Mouse (Mus musculus) stomach, embryonic 14.5 days (tissue): Measurements from ENCODE around the gene Rnf8. TPM values are rescaled to one million over a fixed set of nuclear protein-coding genes. Genes with fewer than 3 reads are reported as not detected.

Experiments
- ATAC-seq: fragments of 200-750 bp; cut with Nextera tagmentation; 2 replicates; pipeline ENCODE4 v1.8.0; 2017; ENCODE audit warnings: low read depth, moderate TSS enrichment; ENCODE audit not compliant: insufficient number of reproducible peaks, insufficient read depth, low FRiP score
- H3K27ac ChIP-seq: fragments of 300-500 bp; sonication (generic); 2 replicates; pipeline ENCODE4 v1.5.1; 2014; ENCODE audit warnings: mild to moderate bottlenecking, low read length, moderate library complexity, mixed read lengths
- H3K27me3 ChIP-seq: fragments of 300-500 bp; sonication (generic); 2 replicates; pipeline ENCODE4 v1.6.1; 2014; ENCODE audit warnings: low read length, control low read depth, mixed read lengths; ENCODE audit not compliant: control insufficient read depth, insufficient read depth
- H3K36me3 ChIP-seq: fragments of 300-500 bp; sonication (generic); 2 replicates; pipeline ENCODE4 v1.6.1; 2014; ENCODE audit warnings: mild to moderate bottlenecking, control low read depth, low read length, moderate library complexity, mixed read lengths; ENCODE audit not compliant: control insufficient read depth, insufficient read depth
- H3K4me1 ChIP-seq: fragments of 300-500 bp; sonication (generic); 2 replicates; pipeline ENCODE4 v1.6.1; 2014; ENCODE audit warnings: low read length, control low read depth, mixed read lengths; ENCODE audit not compliant: control insufficient read depth, insufficient read depth
- H3K4me2 ChIP-seq: fragments of 300-500 bp; sonication (generic); replicated peaks from 2 replicates; pipeline ENCODE4 v1.6.1; 2014; ENCODE audit warnings: low read depth, low read length, control low read depth
- H3K4me3 ChIP-seq: fragments of 300-500 bp; sonication (generic); 2 replicates; pipeline ENCODE4 v1.5.1; 2014; ENCODE audit warnings: low read depth, low read length, control low read depth
- H3K9ac ChIP-seq: fragments of 300-500 bp; sonication (generic); replicated peaks from 2 replicates; pipeline ENCODE4 v1.6.1; 2014; ENCODE audit warnings: low read depth, mild to moderate bottlenecking, control low read depth, low read length, moderate library complexity, mixed read lengths
- H3K9me3 ChIP-seq: fragments of 300-500 bp; sonication (generic); 2 replicates; pipeline ENCODE4 v1.6.1; 2016; ENCODE audit warnings: low read depth, low read length, control low read depth; ENCODE audit not compliant: control insufficient read depth
- WGBS: fragments of 180-500 bp; shearing (Covaris S2); extraction: QIAGEN DNeasy Blood & Tissue Kit; methylation state at CpG from one replicate; pipeline ENCODE4 v1.1.7; 2014; 5-methylcytosine and 5-hydroxymethylcytosine counted together
- polyA plus RNA-seq: library from polyadenylated mRNA; unstranded; fragments of >200 nt; fragmentation: Nextera tagmentation; extraction: Ambion mirVana; gene quantifications from 2 replicates; pipeline ENCODE4 v1.2.1, GENCODE M21; 2014

Gene Rnf8
- polyA plus RNA-seq, 1 experiment from 2014 or later: 80.8 TPM

DNA sequence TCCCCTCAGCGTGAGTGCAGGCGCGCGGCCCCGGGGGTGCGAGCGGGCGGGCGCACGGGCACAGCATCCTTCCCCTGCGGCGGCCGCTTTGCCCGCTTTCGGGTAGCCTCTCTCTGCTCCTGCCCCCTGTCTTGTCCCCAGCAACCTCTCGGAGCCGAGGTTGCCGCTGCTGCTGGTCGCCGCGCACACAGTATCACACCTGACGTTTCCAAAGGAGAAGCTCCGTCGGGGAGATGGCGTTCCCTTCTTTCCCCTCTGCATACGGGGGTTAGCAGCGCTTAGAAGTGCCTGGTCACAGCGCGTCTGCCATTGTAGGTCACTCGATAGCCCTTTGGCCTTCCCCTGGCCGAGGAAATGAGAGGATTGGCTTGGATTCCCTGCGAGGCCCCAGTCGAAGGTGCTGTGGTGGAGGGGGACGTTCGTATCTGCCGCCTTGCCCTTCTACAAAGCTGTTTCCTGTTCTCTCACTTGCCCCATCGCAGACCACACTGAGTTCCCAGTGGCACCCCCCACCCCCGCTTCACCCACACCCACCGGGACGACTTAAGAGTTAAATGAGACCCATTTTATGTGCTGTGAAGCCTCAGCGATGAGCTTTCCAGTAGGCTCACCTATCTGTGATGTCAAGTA lies 46.3 kb downstream of the Rnf8 start:
- Histone ChIP-seq H3K36me3 (peaks cover 11% of the 10 kb centered on the region), H3K4me3 (peak overlapping the region; percentile 78), H3K27ac (peak overlapping the region; percentile 79), H3K27me3 (no peaks in the 10 kb centered on the region), H3K9ac (peak overlapping the region; percentile 87), H3K4me2 (peak overlapping the region; percentile 72), H3K9me3 (no peaks in the 10 kb centered on the region), H3K4me1 (peaks cover 7% of the 10 kb centered on the region; the same call in 1 of the 2 replicates)
- ATAC-seq: peak; percentile 72
- under 1% methylated on average over 41 of the region's 41 CpGs for WGBS

DNA sequence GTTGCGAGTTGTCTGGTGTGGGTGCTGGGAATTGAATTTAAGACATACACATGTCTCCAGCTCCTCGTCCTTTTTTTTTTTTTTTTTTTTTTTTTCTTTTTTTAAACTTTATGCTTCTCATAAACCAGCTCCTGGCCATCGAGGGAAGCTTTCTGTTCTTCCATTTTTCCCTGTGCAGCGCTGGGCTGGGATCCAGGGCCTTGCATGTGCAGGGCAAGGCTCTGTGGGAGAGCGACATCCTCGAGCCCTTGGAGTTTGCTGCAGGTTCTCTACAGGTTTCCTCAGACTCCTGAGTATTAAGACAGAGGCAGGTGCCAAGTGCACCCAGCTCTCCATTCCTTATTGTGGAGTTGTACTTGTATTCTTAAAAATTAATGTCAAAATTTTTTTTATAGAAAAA lies 47.6 kb downstream of the Rnf8 start:
- Histone ChIP-seq H3K9me3 (no peaks in the 10 kb centered on the region), H3K4me1 (peaks cover 7% of the 10 kb centered on the region; the same call in 1 of the 2 replicates), H3K4me2 (no peak overlapping the region), H3K36me3 (peaks cover 18% of the 10 kb centered on the region), H3K4me3 (no peak overlapping the region), H3K9ac (no peak overlapping the region), H3K27ac (no peak overlapping the region), H3K27me3 (no peaks in the 10 kb centered on the region)
- WGBS: 93% methylated on average over 6 of the region's 6 CpGs
- ATAC-seq: no peak

DNA sequence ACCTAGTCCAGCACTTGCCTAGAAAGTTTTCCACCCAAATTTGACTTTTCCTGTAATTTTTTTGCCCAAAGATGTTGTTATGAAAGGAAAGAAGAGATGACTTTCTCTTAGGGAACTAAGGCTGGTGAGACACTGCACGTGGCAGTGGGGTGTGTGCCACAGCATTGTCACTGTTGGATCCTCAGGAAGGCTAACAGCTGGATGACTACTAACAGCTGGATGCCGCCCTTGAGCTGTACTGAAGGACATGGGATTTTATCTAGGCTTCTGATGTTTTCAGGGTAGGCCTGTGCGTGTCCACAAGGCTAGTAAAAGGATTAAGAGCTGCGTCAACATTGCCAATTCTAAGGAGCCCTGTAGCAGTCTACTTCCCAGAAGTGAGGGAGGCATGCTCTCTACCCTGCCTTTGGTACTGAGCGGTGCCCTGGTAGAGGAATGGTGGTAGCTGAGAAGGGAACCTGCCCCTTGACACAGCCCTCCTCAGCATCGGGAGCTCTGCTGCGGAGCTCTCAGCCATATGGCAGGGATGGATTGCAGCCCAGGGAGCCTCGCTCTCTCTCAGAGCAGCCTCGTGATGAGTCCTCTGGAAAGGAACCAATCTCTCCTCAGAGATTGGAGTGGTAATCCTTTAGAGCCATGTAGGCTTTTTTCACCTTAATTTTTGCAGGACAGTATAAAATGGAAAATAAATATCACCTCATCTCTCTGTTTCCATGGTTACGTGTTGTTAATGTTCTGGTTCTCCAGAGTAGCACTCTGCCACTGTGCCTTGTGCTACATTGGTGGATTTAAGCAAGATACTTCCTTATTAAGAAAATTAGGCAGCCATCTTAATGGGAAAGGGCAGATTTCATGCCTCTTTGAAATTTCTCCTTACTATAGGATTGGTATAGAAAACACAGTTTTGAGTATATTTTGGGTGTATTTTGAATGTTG lies 53.7 kb downstream of the Rnf8 start:
- no peaks in the 10 kb centered on the region for H3K4me1 ChIP-seq
- ATAC-seq: no peak
- WGBS: 73% methylated on average over 10 of the region's 10 CpGs
- H3K27ac ChIP-seq: no peak overlapping the region
- H3K9me3 ChIP-seq: no peaks in the 10 kb centered on the region
- H3K36me3 ChIP-seq: peaks cover 30% of the 10 kb centered on the region
- no peaks in the 10 kb centered on the region for H3K27me3 ChIP-seq
- H3K9ac ChIP-seq: no peak overlapping the region
- no peak overlapping the region for H3K4me2 ChIP-seq
- no peak overlapping the region for H3K4me3 ChIP-seq

DNA sequence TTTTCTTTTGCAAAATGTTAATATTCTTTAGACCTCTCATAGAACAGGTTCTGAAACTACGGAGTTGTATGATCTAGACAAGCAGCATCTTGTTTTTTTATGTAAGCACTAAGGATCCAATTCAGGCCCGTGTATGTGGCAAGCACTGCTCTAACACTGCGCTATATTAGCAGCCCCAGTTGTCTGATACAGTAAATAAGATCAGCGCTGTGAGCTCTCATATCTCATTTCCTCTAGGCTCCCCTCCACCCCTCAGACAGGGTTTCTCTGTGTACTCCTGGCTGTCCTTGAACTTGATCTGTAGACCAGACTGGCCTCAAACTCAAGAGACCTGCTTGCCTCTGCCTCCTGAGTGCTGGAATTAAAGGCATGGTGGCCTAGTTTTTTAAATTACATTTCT lies 54.4 kb downstream of the Rnf8 start:
- H3K27me3 ChIP-seq: no peaks in the 10 kb centered on the region
- H3K36me3 ChIP-seq: peaks cover 34% of the 10 kb centered on the region
- 95% methylated on average over 4 of the region's 4 CpGs for WGBS
- H3K4me3 ChIP-seq: no peak overlapping the region
- H3K4me2 ChIP-seq: no peak overlapping the region
- no peak for ATAC-seq
- H3K27ac ChIP-seq: no peak overlapping the region
- no peak overlapping the region for H3K9ac ChIP-seq
- H3K4me1 ChIP-seq: no peaks in the 10 kb centered on the region
- H3K9me3 ChIP-seq: no peaks in the 10 kb centered on the region

DNA sequence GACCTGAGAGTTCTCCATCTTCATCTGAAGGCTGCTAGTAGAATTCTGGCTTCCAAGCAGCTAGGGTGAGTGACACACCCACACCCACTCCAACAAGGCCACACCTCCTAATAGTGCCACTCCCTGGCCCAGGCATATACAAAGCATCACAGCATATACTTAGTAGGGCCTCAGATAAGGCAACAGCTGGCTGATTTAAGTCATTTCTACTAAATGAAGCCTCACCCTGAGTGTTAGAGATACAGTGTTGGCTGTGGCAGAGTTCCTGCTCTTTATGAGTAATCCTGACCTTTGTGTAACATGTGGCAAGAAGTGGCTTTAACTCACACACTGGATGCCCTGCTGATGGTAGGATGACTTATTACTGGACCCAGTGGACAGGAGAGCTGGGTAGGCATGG lies 55.3 kb downstream of the Rnf8 start:
- Histone ChIP-seq H3K9me3 (no peaks in the 10 kb centered on the region), H3K4me2 (no peak overlapping the region), H3K27me3 (no peaks in the 10 kb centered on the region), H3K36me3 (peaks cover 30% of the 10 kb centered on the region), H3K9ac (no peak overlapping the region), H3K27ac (no peak overlapping the region), H3K4me1 (no peaks in the 10 kb centered on the region), H3K4me3 (no peak overlapping the region)
- ATAC-seq: no peak

DNA sequence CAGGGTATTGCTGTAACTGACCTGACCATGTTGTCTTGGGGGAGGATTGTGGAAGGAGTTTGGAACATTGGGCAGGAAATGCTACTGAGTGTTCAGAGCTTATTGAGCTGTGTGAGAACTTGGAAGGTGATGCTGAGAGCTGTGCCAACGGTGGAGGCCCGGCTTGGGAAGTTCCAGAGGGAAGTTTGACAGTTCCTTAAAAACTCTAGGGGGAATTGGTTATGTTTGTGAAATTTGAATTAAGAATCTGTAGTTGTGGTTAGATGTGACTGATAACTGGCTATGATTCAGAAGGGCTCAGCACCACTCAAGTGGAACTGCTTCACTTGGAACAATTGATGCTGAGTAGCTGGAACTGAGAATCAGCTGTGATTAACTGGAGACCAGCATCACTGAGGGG lies 56.4 kb downstream of the Rnf8 start:
- H3K4me3 ChIP-seq: no peak overlapping the region
- peaks cover 33% of the 10 kb centered on the region for H3K36me3 ChIP-seq
- H3K9ac ChIP-seq: no peak overlapping the region
- no peaks in the 10 kb centered on the region for H3K27me3 ChIP-seq
- H3K4me1 ChIP-seq: no peaks in the 10 kb centered on the region
- no peak overlapping the region for H3K27ac ChIP-seq
- H3K4me2 ChIP-seq: no peak overlapping the region
- no peaks in the 10 kb centered on the region for H3K9me3 ChIP-seq
- no peak for ATAC-seq
- WGBS: 92% methylated on average over 2 of the region's 2 CpGs

DNA sequence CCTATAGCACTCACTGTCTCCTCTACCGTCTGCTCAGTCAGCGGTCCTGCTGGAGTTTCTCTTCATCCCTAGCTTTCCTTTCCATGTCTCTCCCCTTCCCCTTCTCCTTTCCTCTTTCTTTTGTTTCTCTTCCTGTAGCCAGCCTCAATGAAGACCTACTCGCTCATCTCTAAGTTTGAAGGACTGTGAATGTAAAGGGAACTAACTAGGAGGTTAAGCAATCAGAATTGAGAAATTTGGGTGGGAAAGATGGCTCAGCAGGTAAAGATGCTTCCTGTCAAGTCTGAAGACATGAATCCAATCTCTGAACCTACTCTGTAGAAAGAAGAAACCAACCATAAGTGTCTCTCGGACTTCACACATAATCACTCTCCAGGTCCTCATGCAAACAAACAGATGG lies 58.7 kb downstream of the Rnf8 start:
- WGBS: 92% methylated on average over 4 of the region's 4 CpGs
- Histone ChIP-seq H3K4me3 (no peak overlapping the region), H3K4me2 (no peak overlapping the region), H3K4me1 (no peaks in the 10 kb centered on the region), H3K9me3 (no peaks in the 10 kb centered on the region), H3K9ac (no peak overlapping the region), H3K36me3 (peaks cover 44% of the 10 kb centered on the region), H3K27ac (no peak overlapping the region), H3K27me3 (no peaks in the 10 kb centered on the region)
- ATAC-seq: no peak

DNA sequence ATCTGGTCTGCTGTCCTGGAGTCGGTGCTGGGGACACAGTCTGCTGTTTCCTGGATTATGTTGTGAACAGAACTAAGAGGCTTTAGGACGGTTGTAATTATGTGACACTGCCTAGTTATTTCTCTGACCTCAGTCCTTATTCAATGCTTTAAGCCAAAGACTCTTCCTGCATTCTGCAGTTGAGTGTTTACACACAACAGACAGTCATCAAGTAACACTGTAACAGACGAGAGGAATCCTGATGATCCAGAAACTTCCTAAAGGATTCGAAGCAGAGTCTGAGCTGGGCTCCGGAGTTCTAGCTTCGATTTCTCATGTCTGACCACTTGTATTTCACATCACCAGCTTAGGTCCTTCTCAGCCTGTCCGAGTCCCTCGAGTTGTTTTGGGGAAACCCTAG lies 63.9 kb downstream of the Rnf8 start:
- no peaks in the 10 kb centered on the region for H3K9me3 ChIP-seq
- WGBS: 86% methylated on average over 8 of the region's 8 CpGs
- peaks cover 53% of the 10 kb centered on the region for H3K36me3 ChIP-seq
- H3K9ac ChIP-seq: no peak overlapping the region
- no peak overlapping the region for H3K27ac ChIP-seq
- no peaks in the 10 kb centered on the region for H3K27me3 ChIP-seq
- H3K4me2 ChIP-seq: no peak overlapping the region
- H3K4me1 ChIP-seq: peaks cover 4% of the 10 kb centered on the region; the same call in 1 of the 2 replicates
- no peak for ATAC-seq
- H3K4me3 ChIP-seq: no peak overlapping the region
